Mouse (Mus musculus) intestine, embryonic 16.5 days (tissue): ENCODE results near the gene Gpr156. TPM values are rescaled to one million over a fixed set of nuclear protein-coding genes. Genes with fewer than 3 reads are reported as not detected.

Experiments
- ATAC-seq: fragments of 200-750 bp; cut with Nextera tagmentation; 2 replicates; pipeline ENCODE4 v1.8.0; 2017; ENCODE audit warnings: moderate TSS enrichment, moderate library complexity
- H3K27ac ChIP-seq: fragments of 300-500 bp; sonication (generic); 2 replicates; pipeline ENCODE4 v1.5.1; 2014; ENCODE audit warnings: mild to moderate bottlenecking, low read length
- H3K27me3 ChIP-seq: fragments of 300-500 bp; sonication (generic); replicated peaks from 2 replicates; pipeline ENCODE4 v1.6.1; 2014; ENCODE audit warnings: low read length, control low read depth, mixed read lengths; ENCODE audit not compliant: control insufficient read depth, insufficient read depth
- H3K36me3 ChIP-seq: fragments of 300-500 bp; sonication (generic); 2 replicates; pipeline ENCODE4 v1.6.1; 2014; ENCODE audit warnings: low read length, control low read depth; ENCODE audit not compliant: control insufficient read depth, insufficient read depth
- H3K4me1 ChIP-seq: fragments of 300-500 bp; sonication (generic); 2 replicates; pipeline ENCODE4 v1.6.1; 2014; ENCODE audit warnings: low read length, control low read depth, mixed read lengths; ENCODE audit not compliant: control insufficient read depth, insufficient read depth
- H3K4me2 ChIP-seq: fragments of 300-500 bp; sonication (generic); 2 replicates; pipeline ENCODE4 v1.6.1; 2014; ENCODE audit warnings: low read depth, low read length, control low read depth
- H3K4me3 ChIP-seq: fragments of 300-500 bp; sonication (generic); 2 replicates; pipeline ENCODE4 v1.5.1; 2014; ENCODE audit warnings: mild to moderate bottlenecking, low read length
- H3K9ac ChIP-seq: fragments of 300-500 bp; sonication (generic); 2 replicates; pipeline ENCODE4 v1.6.1; 2014; ENCODE audit warnings: low read depth, low read length
- H3K9me3 ChIP-seq: fragments of 300-500 bp; sonication (generic); 2 replicates; pipeline ENCODE4 v1.6.1; 2016; ENCODE audit warnings: low read length, control low read depth; ENCODE audit not compliant: control insufficient read depth
- WGBS: fragments of 180-500 bp; shearing (Covaris S2); extraction: QIAGEN DNeasy Blood & Tissue Kit; methylation state at CpG from one replicate; pipeline ENCODE4 v1.1.7; 2014; 5-methylcytosine and 5-hydroxymethylcytosine counted together
- polyA plus RNA-seq: library from polyadenylated mRNA; unstranded; fragments of >200 nt; fragmentation: Nextera tagmentation; extraction: Ambion mirVana; gene quantifications from 2 replicates; pipeline ENCODE4 v1.2.1, GENCODE M21; 2015

Gpr156 gene
- 0.13 and 0.15 TPM in 2 replicates for polyA plus RNA-seq

DNA sequence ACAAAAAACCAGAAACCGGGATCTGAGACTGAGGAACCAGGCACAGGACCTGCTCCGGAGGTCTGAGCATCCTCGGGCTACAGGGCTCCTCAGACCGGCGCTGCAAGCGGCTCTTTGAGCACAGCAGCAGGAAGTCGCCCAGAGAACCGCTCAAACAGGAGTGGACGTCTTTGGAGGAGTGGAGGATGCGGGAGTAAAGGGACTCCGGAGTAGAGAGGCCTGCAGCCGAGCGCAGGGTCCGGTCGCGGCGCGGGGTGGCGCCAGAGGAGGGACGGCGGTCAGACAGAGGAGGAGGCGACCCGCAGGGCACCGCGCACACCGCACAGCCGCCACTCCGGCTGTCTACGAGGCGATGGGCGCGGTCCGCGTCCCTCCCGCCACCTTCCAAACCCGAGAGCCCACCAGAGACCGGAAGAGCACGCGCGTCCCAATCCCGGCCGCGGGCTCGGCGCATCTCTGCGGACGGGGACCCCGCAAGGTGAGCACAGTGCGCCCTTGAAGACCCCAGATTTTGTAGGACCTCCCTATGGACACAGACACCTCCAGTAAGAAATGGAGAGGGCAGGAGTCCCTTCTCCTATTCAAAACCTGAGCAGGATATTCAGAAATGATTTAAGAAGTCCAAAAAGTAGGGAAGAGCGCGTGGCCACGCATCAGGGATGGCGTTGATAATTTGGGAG lies at the start of gene Gpr156:
Gene Gpr156 (plus strand): TSS at position 359 of the 680 bp plus-strand sequence.
- 2% methylated on average over 53 of the region's 53 CpGs for WGBS
- Histone ChIP-seq H3K27me3 (no peaks in the 10 kb centered on the region), H3K9me3 (no peaks in the 10 kb centered on the region), H3K27ac (no peak within 1 kb of the TSS), H3K4me1 (peaks cover 3% of the 10 kb centered on the region; the same call in 1 of the 2 replicates), H3K9ac (peak within 1 kb of the TSS; percentile 66), H3K36me3 (no peaks in the 10 kb centered on the region), H3K4me3 (peak within 1 kb of the TSS; percentile 55), H3K4me2 (peak within 1 kb of the TSS; percentile 95)
- ATAC-seq = peak; percentile 90

DNA sequence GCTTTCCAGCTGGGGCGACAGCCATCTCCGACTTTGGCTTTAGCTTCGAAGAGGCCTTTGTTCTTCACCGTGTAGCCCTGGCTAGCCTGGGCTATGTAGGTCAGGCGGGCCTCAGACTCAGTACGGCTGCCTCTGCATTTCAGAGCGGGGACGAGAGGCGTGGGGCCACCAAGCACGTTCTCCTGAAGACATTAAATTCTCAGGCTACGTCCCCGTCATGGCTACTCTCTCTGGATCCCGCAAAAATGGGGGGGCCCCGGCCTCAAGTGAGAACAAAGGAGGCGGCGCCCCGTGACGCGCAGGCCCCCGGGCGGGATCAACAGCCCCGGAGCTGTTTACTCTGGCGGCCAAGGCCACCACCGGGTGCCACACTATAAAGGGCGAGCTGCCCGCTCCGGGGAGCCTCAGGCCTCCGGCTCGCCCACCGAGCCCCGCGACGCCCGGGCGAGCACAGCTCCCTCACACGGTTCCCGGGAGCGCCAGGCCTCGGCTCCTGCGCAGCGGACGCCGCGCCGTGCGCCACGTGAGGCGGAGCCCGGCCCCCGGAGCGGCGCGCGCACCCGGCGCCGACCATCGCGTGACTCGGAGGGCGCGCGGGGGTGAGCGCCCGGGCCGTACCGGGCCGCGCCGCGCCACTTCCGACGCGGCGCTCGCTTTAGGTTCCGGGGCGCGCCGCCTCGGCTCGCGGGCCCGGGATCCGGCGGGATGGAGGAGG lies 48.3 kb upstream of the Gpr156 start, which contains the start of gene Lrrc58:
Gene Lrrc58 (plus strand): TSS at position 599 of the 715 bp plus-strand sequence.
- ATAC-seq = peak; percentile 95
- Histone ChIP-seq H3K9me3 (no peaks in the 10 kb centered on the region), H3K4me2 (peak within 1 kb of the TSS; percentile 73), H3K36me3 (no peaks in the 10 kb centered on the region), H3K4me1 (peaks cover 11% of the 10 kb centered on the region), H3K9ac (peak within 1 kb of the TSS; percentile 99), H3K27me3 (no peaks in the 10 kb centered on the region), H3K4me3 (peak within 1 kb of the TSS; percentile 99), H3K27ac (peak within 1 kb of the TSS; percentile 98)
- under 1% methylated on average over 86 of the region's 86 CpGs for WGBS

DNA sequence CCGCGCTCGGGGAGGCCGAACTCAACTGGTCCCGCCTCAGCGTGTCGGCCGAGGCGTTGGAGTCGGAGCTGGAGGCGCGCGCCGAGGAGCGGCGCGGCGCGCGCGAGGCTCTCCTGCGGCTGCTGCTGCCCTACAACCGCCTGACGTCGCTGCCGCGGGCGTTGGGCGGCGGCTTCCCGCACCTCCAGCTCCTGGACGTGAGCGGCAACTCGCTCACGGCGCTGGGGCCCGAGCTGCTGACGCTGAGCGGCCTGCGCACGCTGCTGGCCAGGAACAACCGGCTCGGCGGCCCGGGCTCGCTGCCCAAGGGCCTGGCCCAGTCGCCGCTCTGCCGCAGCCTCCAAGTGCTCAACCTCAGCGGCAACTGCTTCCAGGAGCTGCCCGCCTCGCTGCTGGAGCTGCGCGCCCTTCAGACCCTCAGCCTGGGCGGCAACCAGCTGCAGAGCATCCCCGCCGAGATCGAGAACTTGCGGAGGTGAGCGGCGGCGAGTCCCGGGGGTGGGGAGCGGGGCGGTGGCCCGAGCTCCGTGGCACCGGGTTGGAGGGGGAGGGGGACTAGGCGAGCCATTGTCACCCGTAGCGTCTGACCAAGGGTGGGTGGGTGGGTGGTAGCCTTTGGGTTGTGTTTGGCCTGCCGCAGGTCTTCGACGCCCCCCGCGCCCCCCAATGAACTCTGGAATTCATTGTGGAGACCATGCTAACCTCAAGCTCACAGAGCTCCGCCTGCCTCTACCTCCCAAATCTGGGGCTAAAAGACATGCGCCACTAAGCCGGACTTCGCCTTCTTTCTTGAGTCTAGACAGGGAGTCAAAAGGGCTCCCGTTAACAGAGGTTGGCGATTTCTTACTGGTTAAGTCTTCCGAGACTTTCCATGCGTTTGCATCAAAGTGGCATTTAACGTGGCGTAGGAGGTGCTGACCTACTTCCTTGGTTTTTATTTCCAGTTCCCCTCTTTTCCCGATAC lies 47.5 kb upstream of the Gpr156 start:
- peak; percentile 74 for ATAC-seq
- Histone ChIP-seq H3K36me3 (no peaks in the 10 kb centered on the region), H3K9me3 (no peaks in the 10 kb centered on the region), H3K9ac (peak overlapping the region; percentile 99), H3K4me2 (peak overlapping the region; percentile 62), H3K4me3 (peak overlapping the region; percentile 99), H3K27ac (peak overlapping the region; percentile 98), H3K4me1 (peaks cover 11% of the 10 kb centered on the region), H3K27me3 (no peaks in the 10 kb centered on the region)
- WGBS = under 1% methylated on average over 78 of the region's 87 CpGs

DNA sequence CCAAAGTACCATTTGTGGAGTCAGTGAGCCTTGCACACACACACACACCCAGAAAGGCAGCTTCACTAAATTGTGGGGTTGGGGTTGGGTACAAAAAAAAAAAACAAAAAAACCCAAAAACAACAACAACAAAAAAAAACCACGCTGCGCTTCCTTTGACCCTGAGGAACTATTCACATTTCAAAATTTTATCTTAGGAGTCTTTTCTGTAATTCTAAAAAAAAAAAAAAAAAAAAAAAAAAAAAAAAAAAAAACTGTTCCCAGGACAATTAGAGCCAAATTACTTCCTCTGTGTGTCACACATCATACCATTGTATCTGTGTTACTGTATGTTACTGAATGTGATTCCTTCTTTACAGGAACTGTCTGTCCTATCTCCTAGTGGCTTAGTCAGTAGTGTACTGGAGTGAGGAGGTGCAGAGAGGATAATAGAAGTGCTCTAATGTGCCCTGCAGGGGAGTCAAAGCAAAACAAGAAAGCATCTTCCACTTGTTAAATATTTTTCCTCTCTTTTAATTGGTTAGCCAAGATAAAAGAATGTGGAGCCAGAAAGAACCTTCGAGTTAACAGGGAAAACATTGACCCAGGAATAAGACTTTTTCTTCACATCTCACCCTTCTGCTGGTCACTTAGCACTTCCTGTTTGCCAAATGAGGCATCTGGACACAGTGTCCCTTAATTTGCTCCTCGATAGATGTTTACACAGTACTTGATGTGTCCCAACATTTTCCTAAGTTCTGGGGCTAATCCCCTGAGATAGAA lies 46.6 kb upstream of the Gpr156 start:
- H3K9me3 ChIP-seq = no peaks in the 10 kb centered on the region
- H3K4me1 ChIP-seq = peaks cover 11% of the 10 kb centered on the region
- WGBS = 13% methylated on average over 4 of the region's 4 CpGs
- no peaks in the 10 kb centered on the region for H3K27me3 ChIP-seq
- H3K27ac ChIP-seq = peak overlapping the region; percentile 98
- no peaks in the 10 kb centered on the region for H3K36me3 ChIP-seq
- no peak for ATAC-seq
- peak overlapping the region; percentile 99 for H3K9ac ChIP-seq
- H3K4me3 ChIP-seq = peak overlapping the region; percentile 99
- H3K4me2 ChIP-seq = peak overlapping the region; percentile 62

DNA sequence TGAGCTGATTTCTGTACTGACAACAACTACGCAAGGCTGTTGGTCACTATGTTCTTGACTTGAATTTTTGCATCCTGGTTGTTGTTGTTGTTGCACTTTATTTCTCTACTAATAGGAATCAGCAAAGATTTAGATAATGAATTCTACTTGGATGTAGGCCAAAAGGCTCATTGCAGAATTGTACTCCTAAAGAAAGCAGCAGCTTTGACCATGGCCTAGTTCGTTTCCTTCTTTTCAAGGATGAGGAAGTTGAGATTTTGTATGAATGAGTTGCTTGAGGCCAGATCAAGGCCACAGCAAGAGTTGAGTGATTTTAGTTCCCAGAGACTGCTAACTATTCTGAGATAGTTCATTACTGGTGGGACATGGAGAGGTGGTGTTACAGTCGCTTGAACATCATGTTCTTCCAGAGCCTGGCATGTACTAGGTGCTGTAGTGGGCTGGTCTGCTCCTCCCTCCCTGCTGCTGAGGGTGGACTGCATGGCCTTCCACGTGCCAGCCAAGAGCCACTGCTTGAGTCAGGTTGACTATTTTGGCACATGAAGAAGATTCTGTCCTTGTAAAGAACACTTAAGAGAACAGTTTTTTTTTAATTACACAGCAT lies 45.1 kb upstream of the Gpr156 start:
- WGBS = 73% methylated on average over 4 of the region's 4 CpGs
- no peak overlapping the region for H3K27ac ChIP-seq

DNA sequence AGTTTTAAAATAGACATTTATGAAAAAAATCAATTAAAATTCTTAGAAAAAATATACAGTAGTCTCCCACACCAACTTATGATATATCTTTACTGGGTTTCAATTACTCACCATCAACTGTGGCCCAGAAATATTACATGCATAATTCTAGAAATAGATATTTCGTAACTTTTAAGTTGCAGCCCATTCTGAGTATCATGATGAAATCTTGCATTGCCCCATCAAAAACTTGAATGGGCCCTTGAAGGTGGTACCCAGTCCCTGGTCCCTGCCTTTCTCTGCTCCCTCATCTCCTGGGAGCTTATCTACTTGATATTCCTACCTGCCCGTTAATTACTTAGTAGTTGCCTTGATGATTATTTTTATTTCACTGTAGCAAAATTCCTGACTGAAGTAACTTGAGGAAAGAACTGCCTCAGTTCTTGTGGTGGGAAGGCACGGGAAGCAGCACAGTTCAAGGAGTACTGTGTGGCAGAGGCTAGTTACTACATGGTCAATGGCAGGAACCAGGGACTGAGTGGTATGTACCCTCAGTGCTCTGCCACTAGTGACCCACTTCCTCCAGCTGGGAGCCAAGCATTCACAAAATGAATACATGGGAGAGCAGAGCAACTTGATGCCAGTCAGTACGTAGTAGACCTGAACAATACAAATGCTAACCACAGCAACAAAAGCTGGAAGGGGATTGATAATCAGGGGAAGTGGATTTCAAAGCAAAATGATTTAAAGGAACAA lies 41.6 kb upstream of the Gpr156 start:
- Histone ChIP-seq H3K36me3 (no peaks in the 10 kb centered on the region), H3K4me1 (peaks cover 11% of the 10 kb centered on the region), H3K4me2 (no peak overlapping the region), H3K27ac (no peak overlapping the region), H3K9me3 (no peaks in the 10 kb centered on the region), H3K27me3 (no peaks in the 10 kb centered on the region), H3K9ac (no peak overlapping the region), H3K4me3 (no peak overlapping the region)
- WGBS = 82% methylated on average over 4 of the region's 4 CpGs
- ATAC-seq = no peak

More for the DNA sequence above, 45.1 kb upstream of the Gpr156 start:
- no peak overlapping the region for H3K9ac ChIP-seq
- no peaks in the 10 kb centered on the region for H3K9me3 ChIP-seq
- H3K27me3 ChIP-seq = no peaks in the 10 kb centered on the region
- H3K4me2 ChIP-seq = no peak overlapping the region
- no peak overlapping the region for H3K4me3 ChIP-seq
- H3K4me1 ChIP-seq = peaks cover 11% of the 10 kb centered on the region
- H3K36me3 ChIP-seq = no peaks in the 10 kb centered on the region
- no peak for ATAC-seq

DNA sequence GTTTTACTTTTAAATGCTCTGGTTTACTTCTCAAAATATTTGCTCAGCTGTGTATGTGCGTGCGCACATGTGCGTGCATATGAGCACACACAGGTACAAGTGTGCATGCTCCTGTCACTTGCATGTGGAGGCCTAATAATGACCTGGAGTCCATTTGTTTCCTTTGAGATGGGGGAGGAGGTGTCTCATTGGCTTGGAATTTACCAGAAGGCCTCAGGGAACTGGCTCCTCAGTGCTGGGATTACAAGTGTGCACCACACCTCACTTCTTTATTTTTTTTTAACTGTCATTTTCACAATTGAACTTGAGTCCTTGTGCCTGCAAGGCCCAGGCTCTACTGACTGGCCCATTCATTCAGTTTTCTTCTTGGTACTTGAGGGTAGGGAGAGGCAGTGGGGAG lies 38.9 kb upstream of the Gpr156 start:
- ATAC-seq = no peak
- no peak overlapping the region for H3K4me3 ChIP-seq
- no peaks in the 10 kb centered on the region for H3K9me3 ChIP-seq
- H3K4me2 ChIP-seq = no peak overlapping the region
- no peak overlapping the region for H3K9ac ChIP-seq
- 0 out of 2 replicates have a peak, but pooled peaks cover 2% of the 10 kb centered on the region for H3K4me1 ChIP-seq
- H3K27ac ChIP-seq = no peak overlapping the region
- H3K36me3 ChIP-seq = peaks cover 1% of the 10 kb centered on the region
- WGBS = 95% methylated on average over 3 of the region's 3 CpGs
- no peaks in the 10 kb centered on the region for H3K27me3 ChIP-seq
